Mouse (Mus musculus): Measurements from ENCODE around the gene Grap. TPM values are rescaled to one million over a fixed set of nuclear protein-coding genes. Genes with fewer than 3 reads are reported as not detected.

Gene Grap
- polyA plus RNA-seq, 1 experiment from 2014 or later = 10.7 TPM

- Histone ChIP-seq H3K36me3 (no peaks in the 10 kb centered on the region), H3K4me3 (no peak within 1 kb of the TSS), H3K27me3 (no peaks in the 10 kb centered on the region), H3K9ac (no peak within 1 kb of the TSS), H3K9me3 (no peaks in the 10 kb centered on the region), H3K4me2 (no peak within 1 kb of the TSS), H3K4me1 (replicated peaks) (no peaks in the 10 kb centered on the region), H3K27ac (replicated peaks) (no peak within 1 kb of the TSS)
- ATAC-seq (ENCODE audit: low FRiP score, low read depth) = no peak
- 81% methylated on average over 3 of the region's 3 CpGs for WGBS
Measured at GRCm38 (mm10) chr11:61720636-61721035, 67.6 kb downstream of the Grap start, which contains the start of gene Slc5a10. Slc5a10 (minus strand) TSS chr11:61720826.

GRCm38 (mm10) chr11:61722077-61722476, 69.0 kb downstream of the Grap start:
- no peaks in the 10 kb centered on the region; the same call in 1 of the 2 replicates for H3K36me3 ChIP-seq
- H3K4me3 ChIP-seq = no peak overlapping the region
- ATAC-seq (ENCODE audit: low FRiP score, low read depth) = no peak
- no peaks in the 10 kb centered on the region for H3K4me1 ChIP-seq (replicated peaks)
- 47% methylated on average over 5 of the region's 5 CpGs for WGBS
- no peak overlapping the region for H3K9ac ChIP-seq
- no peak overlapping the region for H3K4me2 ChIP-seq
- no peaks in the 10 kb centered on the region for H3K27me3 ChIP-seq
- H3K27ac ChIP-seq (replicated peaks) = no peak overlapping the region
- no peaks in the 10 kb centered on the region for H3K9me3 ChIP-seq

Other genes starting within 250 kb of the Grap start
- 28.2 and 28.9 TPM in 2 replicates for gene Rnf112, start 199.1 kb upstream of the Grap start, polyA plus RNA-seq (2015; fragmentation: Nextera tagmentation; extraction: Ambion mirVana)
- 42.2 and 49.7 TPM in 2 replicates for gene Mfap4, start 167.8 kb upstream of the Grap start, polyA plus RNA-seq (2015; fragmentation: Nextera tagmentation; extraction: Ambion mirVana)
- gene Mapk7, start 158.9 kb upstream of the Grap start, polyA plus RNA-seq (2015; fragmentation: Nextera tagmentation; extraction: Ambion mirVana) = 71.1 and 74.8 TPM in 2 replicates
- gene B9d1, start 148.1 kb upstream of the Grap start, polyA plus RNA-seq (2015; fragmentation: Nextera tagmentation; extraction: Ambion mirVana) = 31.6 and 34.9 TPM in 2 replicates
- gene Epn2, start 73.6 kb upstream of the Grap start, polyA plus RNA-seq (2015; fragmentation: Nextera tagmentation; extraction: Ambion mirVana) = 69.9 and 79.6 TPM in 2 replicates
- gene Fam83g, start 30.8 kb downstream of the Grap start, polyA plus RNA-seq (2015; fragmentation: Nextera tagmentation; extraction: Ambion mirVana) = 0.24 and 0.31 TPM in 2 replicates
- not detected in 2 replicates for gene Slc5a10, start 67.6 kb downstream of the Grap start, polyA plus RNA-seq (2015; fragmentation: Nextera tagmentation; extraction: Ambion mirVana)
- gene Prpsap2, start 108.8 kb downstream of the Grap start, polyA plus RNA-seq (2015; fragmentation: Nextera tagmentation; extraction: Ambion mirVana) = 49.7 and 52.0 TPM in 2 replicates
- 38.2 and 41.8 TPM in 2 replicates for gene Ulk2, start 201.8 kb downstream of the Grap start, polyA plus RNA-seq (2015; fragmentation: Nextera tagmentation; extraction: Ambion mirVana)

Data from hindbrain, embryonic 15.5 days (tissue).